Mouse (Mus musculus) stomach, postnatal 0 days (tissue): ENCODE results near the gene Tmem220. TPM values are rescaled to one million over a fixed set of nuclear protein-coding genes. Genes with fewer than 3 reads are reported as not detected.

Experiments used
- ATAC-seq: fragments of 200-750 bp; cut with Nextera tagmentation; 2 replicates; pipeline ENCODE4 v1.8.0; 2017; ENCODE audit not compliant: low FRiP score, low TSS enrichment
- DNase-seq: peaks from one replicate; pipeline ENCODE4 v3.0.0-alpha.2; 2016; ENCODE audit warnings: low spot score
- H3K27ac ChIP-seq: fragments of 300-500 bp; sonication (generic); replicated peaks from 2 replicates; pipeline ENCODE4 v1.5.1; 2014; ENCODE audit warnings: mild to moderate bottlenecking, control low read depth
- H3K27me3 ChIP-seq: fragments of 300-500 bp; sonication (generic); 2 replicates; pipeline ENCODE4 v1.6.1; 2014; ENCODE audit warnings: low read length; ENCODE audit not compliant: control insufficient read depth, insufficient read depth
- H3K36me3 ChIP-seq: fragments of 300-500 bp; sonication (generic); 2 replicates; pipeline ENCODE4 v1.6.1; 2014; ENCODE audit warnings: low read length, mixed read lengths; ENCODE audit not compliant: control insufficient read depth, insufficient read depth
- H3K4me1 ChIP-seq: fragments of 300-500 bp; sonication (generic); replicated peaks from 2 replicates; pipeline ENCODE4 v1.6.1; 2014; ENCODE audit warnings: antibody characterized with exemption; ENCODE audit not compliant: control insufficient read depth, insufficient read depth
- H3K4me2 ChIP-seq: fragments of 300-500 bp; sonication (generic); replicated peaks from 2 replicates; pipeline ENCODE4 v1.6.1; 2014; ENCODE audit warnings: low read depth, mild to moderate bottlenecking, control low read depth, moderate library complexity
- H3K4me3 ChIP-seq: fragments of 300-500 bp; sonication (generic); 2 replicates; pipeline ENCODE4 v1.5.1; 2014; ENCODE audit warnings: low read depth, low read length, control low read depth
- H3K9ac ChIP-seq: fragments of 300-500 bp; sonication (generic); 2 replicates; pipeline ENCODE4 v1.6.1; 2014; ENCODE audit warnings: mild to moderate bottlenecking, low read length, control low read depth, mixed read lengths
- H3K9me3 ChIP-seq: fragments of 300-500 bp; sonication (generic); 2 replicates; pipeline ENCODE4 v1.6.1; 2016; ENCODE audit warnings: low read length; ENCODE audit not compliant: control insufficient read depth
- CTCF ChIP-seq: IDR thresholded peaks from 2 replicates; pipeline ENCODE4 v1.5.1; 2016; ENCODE audit warnings: antibody characterized with exemption, low read depth, mild to moderate bottlenecking, moderate library complexity
- EP300 ChIP-seq: optimal IDR thresholded peaks from 2 replicates; pipeline ENCODE3; 2016; ENCODE audit warnings: antibody characterized with exemption
- WGBS: fragments of 180-500 bp; shearing (Covaris S2); extraction: QIAGEN DNeasy Blood & Tissue Kit; methylation state at CpG from one replicate; pipeline ENCODE4 v1.1.7; 2014; 5-methylcytosine and 5-hydroxymethylcytosine counted together
- polyA plus RNA-seq: library from polyadenylated mRNA; unstranded; fragments of >200 nt; fragmentation: Nextera tagmentation; extraction: Ambion mirVana; gene quantifications from 2 replicates; pipeline ENCODE4 v1.2.1, GENCODE M21; 2015

The Tmem220 gene
- polyA plus RNA-seq, 1 experiment from 2014 or later = 3.7 TPM

GRCm38 (mm10) chr11:67010430-67010829 lies 14.5 kb upstream of the Tmem220 start:
- H3K4me3 ChIP-seq = no peak overlapping the region
- H3K4me1 ChIP-seq = no peaks in the 10 kb centered on the region
- ATAC-seq (peak; percentile 63; the same call in 1 of the 2 replicates), DNase-seq (peak; percentile 34)
- H3K27me3 ChIP-seq = no peaks in the 10 kb centered on the region
- no peaks in the 10 kb centered on the region for H3K9me3 ChIP-seq
- H3K27ac ChIP-seq = no peak overlapping the region
- WGBS = 2% methylated on average over 8 of the region's 8 CpGs
- TF ChIP-seq CTCF = peak; percentile 55
- no peak for TF ChIP-seq EP300
- no peak overlapping the region for H3K4me2 ChIP-seq
- H3K9ac ChIP-seq = no peak overlapping the region
- H3K36me3 ChIP-seq = no peaks in the 10 kb centered on the region

GRCm38 (mm10) chr11:67011635-67012034 lies 13.3 kb upstream of the Tmem220 start:
- WGBS = 59% methylated on average over 4 of the region's 4 CpGs
- Histone ChIP-seq H3K4me2 (no peak overlapping the region), H3K27me3 (no peaks in the 10 kb centered on the region), H3K4me1 (no peaks in the 10 kb centered on the region), H3K4me3 (no peak overlapping the region), H3K9me3 (no peaks in the 10 kb centered on the region), H3K27ac (no peak overlapping the region), H3K36me3 (no peaks in the 10 kb centered on the region), H3K9ac (no peak overlapping the region)
- ATAC-seq (no peak), DNase-seq (no peak)
- TF ChIP-seq EP300 (no peak), CTCF (0 out of 2 replicates have a peak, but pooled peaks have one; percentile 7)

GRCm38 (mm10) chr11:67017801-67018591 lies 7.0 kb upstream of the Tmem220 start:
- TF ChIP-seq CTCF (no peak), EP300 (no peak)
- Histone ChIP-seq H3K27me3 (no peaks in the 10 kb centered on the region), H3K4me3 (peak overlapping the region; percentile 4; the same call in 1 of the 2 replicates), H3K9me3 (no peaks in the 10 kb centered on the region), H3K4me2 (peak overlapping the region; percentile 25), H3K27ac (peak overlapping the region; percentile 69), H3K36me3 (no peaks in the 10 kb centered on the region), H3K9ac (no peak overlapping the region), H3K4me1 (0 out of 2 replicates have a peak, but pooled peaks cover 2% of the 10 kb centered on the region)
- WGBS = 12% methylated on average over 12 of the region's 12 CpGs
- ATAC-seq (peak; percentile 88), DNase-seq (peak; percentile 89)

- Histone ChIP-seq H3K4me2 (peak overlapping the region; percentile 46; the same call in 1 of the 2 replicates), H3K36me3 (no peaks in the 10 kb centered on the region), H3K4me1 (0 out of 2 replicates have a peak, but pooled peaks cover 2% of the 10 kb centered on the region), H3K4me3 (no peak overlapping the region), H3K9me3 (no peaks in the 10 kb centered on the region), H3K9ac (no peak overlapping the region), H3K27ac (peak overlapping the region; percentile 80), H3K27me3 (no peaks in the 10 kb centered on the region)
- 43% methylated on average over 7 of the region's 7 CpGs for WGBS
- DNase-seq = peak; percentile 44
- ATAC-seq = no peak
- TF ChIP-seq EP300 = no peak
- no peak for TF ChIP-seq CTCF
Measured at GRCm38 (mm10) chr11:67019711-67020475, 5.1 kb upstream of the Tmem220 start.

GRCm38 (mm10) chr11:67020948-67021347 lies 4.0 kb upstream of the Tmem220 start:
- H3K36me3 ChIP-seq = no peaks in the 10 kb centered on the region
- peak; percentile 92 for DNase-seq
- H3K27ac ChIP-seq = peak overlapping the region; percentile 18; the same call in 1 of the 2 replicates
- no peak overlapping the region for H3K9ac ChIP-seq
- 0 out of 2 replicates have a peak, but pooled peaks cover 2% of the 10 kb centered on the region for H3K4me1 ChIP-seq
- ATAC-seq = peak; percentile 78
- no peaks in the 10 kb centered on the region for H3K27me3 ChIP-seq
- WGBS = 2% methylated on average over 12 of the region's 12 CpGs
- no peaks in the 10 kb centered on the region for H3K9me3 ChIP-seq
- TF ChIP-seq EP300 (no peak), CTCF (peak; percentile 87)
- H3K4me2 ChIP-seq = peak overlapping the region; percentile 46
- no peak overlapping the region for H3K4me3 ChIP-seq
